Mouse (Mus musculus): ENCODE results near the gene Dexi. TPM values are rescaled to one million over a fixed set of nuclear protein-coding genes. Genes with fewer than 3 reads are reported as not detected.
A peak's percentile ranks its signal among the peaks of the same experiment; 100 is the strongest.

The Dexi gene
- total and polyA plus RNA-seq, 2 experiments: 8.9 to 70.0 TPM

DNA sequence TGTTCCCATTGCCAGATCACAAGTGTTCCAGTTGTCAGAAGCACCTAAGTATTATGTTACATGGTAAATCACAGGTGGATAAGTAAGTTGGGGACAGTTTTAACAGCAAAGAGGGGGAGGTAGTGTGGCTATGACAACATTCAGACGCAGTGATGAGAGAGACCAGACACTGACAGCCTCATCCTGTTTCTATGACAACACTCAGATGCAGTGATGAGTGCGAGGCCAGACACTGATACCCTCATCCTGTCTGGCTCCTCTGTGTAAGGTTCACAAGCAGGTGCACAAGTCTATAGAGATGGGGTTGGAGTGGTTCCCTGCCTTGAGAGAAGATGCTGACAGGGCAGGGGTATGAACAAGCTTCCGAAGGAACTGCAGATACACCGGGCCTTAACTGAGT lies 24.3 kb upstream of the Dexi start:
- WGBS: 95% methylated on average over 4 of the region's 4 CpGs
- Histone ChIP-seq H3K4me3 (ENCODE audit: insufficient read depth, low read depth, low read length) (no peak overlapping the region), H3K27me3 (ENCODE audit: control insufficient read depth, insufficient read depth, low read length) (no peaks in the 10 kb centered on the region), H3K79me2 (ENCODE audit: control insufficient read depth, insufficient read depth, low read length) (no peaks in the 10 kb centered on the region), H3K27ac (replicated peaks; ENCODE audit: insufficient read depth, low read depth, low read length) (no peak overlapping the region), H3K36me3 (ENCODE audit: control insufficient read depth, insufficient read depth, low read length) (peaks cover 13% of the 10 kb centered on the region; the same call in 1 of the 2 replicates), H3K9ac (ENCODE audit: low read depth, low read length) (no peak overlapping the region), H3K4me1 (ENCODE audit: control insufficient read depth, insufficient read depth, low read length) (no peaks in the 10 kb centered on the region)
- no peak for DNase-seq (ENCODE audit: extremely low read depth, low read depth, low spot score)
- no peak for TF ChIP-seq POLR2A (IDR thresholded peaks at IDR 0.05; ENCODE audit: extremely low read depth, insufficient read depth, low read length)
- TF ChIP-seq CTCF (IDR thresholded peaks at IDR 0.05; ENCODE audit: low read depth, low read length): no peak

DNA sequence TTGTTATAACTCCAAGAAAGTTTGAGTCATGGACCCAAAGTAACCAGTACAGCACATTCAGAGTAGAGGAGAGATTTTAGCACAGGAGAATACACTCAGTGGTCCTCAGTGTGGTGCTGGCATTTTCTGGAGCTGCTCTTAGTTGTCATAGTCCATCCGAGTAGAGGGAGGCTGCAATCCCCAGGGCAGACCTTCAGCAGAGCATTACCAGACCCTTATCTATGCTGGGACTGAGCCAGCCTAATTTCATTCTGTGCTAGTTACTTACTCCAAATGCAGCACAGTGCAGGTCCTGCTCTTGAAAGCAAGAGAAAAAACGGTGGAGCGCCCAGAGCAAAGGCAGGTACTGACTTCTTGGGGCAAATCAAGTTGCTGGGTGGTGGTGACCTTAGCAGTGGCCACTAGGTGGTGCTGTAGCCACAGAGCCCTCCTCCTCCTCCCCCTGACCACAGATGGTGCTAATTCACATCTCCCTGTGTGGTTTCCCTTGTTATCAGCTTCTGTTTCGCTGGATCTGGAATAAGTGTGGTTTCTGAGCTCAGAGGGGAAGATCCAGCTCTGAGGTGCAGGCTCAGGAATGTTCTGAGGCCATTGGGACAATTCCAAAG lies 22.5 kb upstream of the Dexi start:
- Histone ChIP-seq H3K4me1 (ENCODE audit: control insufficient read depth, insufficient read depth, low read length) (no peaks in the 10 kb centered on the region), H3K9ac (ENCODE audit: low read depth, low read length) (no peak overlapping the region), H3K27me3 (ENCODE audit: control insufficient read depth, insufficient read depth, low read length) (no peaks in the 10 kb centered on the region), H3K36me3 (ENCODE audit: control insufficient read depth, insufficient read depth, low read length) (peaks cover 9% of the 10 kb centered on the region), H3K79me2 (ENCODE audit: control insufficient read depth, insufficient read depth, low read length) (no peaks in the 10 kb centered on the region), H3K27ac (replicated peaks; ENCODE audit: insufficient read depth, low read depth, low read length) (no peak overlapping the region), H3K4me3 (ENCODE audit: insufficient read depth, low read depth, low read length) (no peak overlapping the region)
- 50% methylated on average over 4 of the region's 4 CpGs for WGBS
- DNase-seq (ENCODE audit: extremely low read depth, low read depth, low spot score): peak; percentile 33
- TF ChIP-seq POLR2A (IDR thresholded peaks at IDR 0.05; ENCODE audit: extremely low read depth, insufficient read depth, low read length): no peak
- peak; percentile 97 for TF ChIP-seq CTCF (IDR thresholded peaks at IDR 0.05; ENCODE audit: low read depth, low read length)

DNA sequence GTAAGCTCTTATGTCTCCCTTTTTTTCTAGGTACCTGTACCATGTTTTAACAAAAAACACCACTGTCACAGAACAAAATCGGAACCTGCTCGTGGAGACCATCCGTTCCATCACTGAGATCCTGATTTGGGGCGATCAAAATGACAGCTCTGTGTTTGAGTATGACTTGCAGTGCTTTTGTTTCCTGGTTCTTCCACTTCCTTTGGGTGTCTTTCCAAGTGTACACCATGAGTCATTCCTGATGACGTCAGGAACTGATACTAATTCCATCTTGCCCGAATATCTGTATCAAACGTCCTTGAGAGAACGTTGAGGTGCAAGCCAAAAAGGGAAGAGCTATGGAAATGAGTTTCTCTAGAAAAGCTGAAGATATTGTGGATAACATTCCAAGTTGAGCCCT lies 17.1 kb upstream of the Dexi start:
- Histone ChIP-seq H3K27ac (replicated peaks; ENCODE audit: insufficient read depth, low read depth, low read length) (no peak overlapping the region), H3K4me1 (ENCODE audit: control insufficient read depth, insufficient read depth, low read length) (0 out of 2 replicates have a peak, but pooled peaks cover 2% of the 10 kb centered on the region), H3K36me3 (ENCODE audit: control insufficient read depth, insufficient read depth, low read length) (peaks cover 14% of the 10 kb centered on the region), H3K4me3 (ENCODE audit: insufficient read depth, low read depth, low read length) (no peak overlapping the region), H3K79me2 (ENCODE audit: control insufficient read depth, insufficient read depth, low read length) (no peaks in the 10 kb centered on the region), H3K9ac (ENCODE audit: low read depth, low read length) (no peak overlapping the region), H3K27me3 (ENCODE audit: control insufficient read depth, insufficient read depth, low read length) (no peaks in the 10 kb centered on the region)
- no peak for DNase-seq (ENCODE audit: extremely low read depth, low read depth, low spot score)
- 78% methylated on average over 8 of the region's 8 CpGs for WGBS
- TF ChIP-seq CTCF (IDR thresholded peaks at IDR 0.05; ENCODE audit: low read depth, low read length) (no peak), POLR2A (IDR thresholded peaks at IDR 0.05; ENCODE audit: extremely low read depth, insufficient read depth, low read length) (no peak)

DNA sequence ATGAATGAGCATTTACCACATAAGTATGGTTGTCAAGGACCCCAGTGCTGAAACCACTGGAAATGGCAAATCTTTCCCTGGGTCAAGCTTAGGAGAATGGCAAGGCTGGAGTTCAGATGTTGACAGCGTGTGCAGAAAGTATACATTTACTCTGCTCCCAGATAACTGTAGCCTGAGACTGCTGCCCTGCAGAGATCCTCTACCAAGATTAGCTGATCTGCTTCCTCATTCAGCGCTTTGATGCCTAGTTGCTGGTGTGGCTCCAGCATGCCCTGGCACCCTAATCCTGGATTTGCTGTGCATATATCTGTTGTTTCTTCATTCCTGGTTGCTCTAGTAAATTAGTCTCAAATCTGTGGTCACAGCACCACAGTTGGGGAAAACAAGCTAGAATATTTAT lies 11.0 kb upstream of the Dexi start:
- Histone ChIP-seq H3K9ac (ENCODE audit: low read depth, low read length) (no peak overlapping the region), H3K36me3 (ENCODE audit: control insufficient read depth, insufficient read depth, low read length) (no peaks in the 10 kb centered on the region), H3K79me2 (ENCODE audit: control insufficient read depth, insufficient read depth, low read length) (peaks cover 27% of the 10 kb centered on the region), H3K27me3 (ENCODE audit: control insufficient read depth, insufficient read depth, low read length) (no peaks in the 10 kb centered on the region), H3K27ac (replicated peaks; ENCODE audit: insufficient read depth, low read depth, low read length) (no peak overlapping the region), H3K4me3 (ENCODE audit: insufficient read depth, low read depth, low read length) (no peak overlapping the region), H3K4me1 (ENCODE audit: control insufficient read depth, insufficient read depth, low read length) (0 out of 2 replicates have a peak, but pooled peaks cover 2% of the 10 kb centered on the region)
- 86% methylated on average over 2 of the region's 2 CpGs for WGBS
- TF ChIP-seq POLR2A (IDR thresholded peaks at IDR 0.05; ENCODE audit: extremely low read depth, insufficient read depth, low read length) (no peak), CTCF (IDR thresholded peaks at IDR 0.05; ENCODE audit: low read depth, low read length) (no peak)
- DNase-seq (ENCODE audit: extremely low read depth, low read depth, low spot score): no peak

DNA sequence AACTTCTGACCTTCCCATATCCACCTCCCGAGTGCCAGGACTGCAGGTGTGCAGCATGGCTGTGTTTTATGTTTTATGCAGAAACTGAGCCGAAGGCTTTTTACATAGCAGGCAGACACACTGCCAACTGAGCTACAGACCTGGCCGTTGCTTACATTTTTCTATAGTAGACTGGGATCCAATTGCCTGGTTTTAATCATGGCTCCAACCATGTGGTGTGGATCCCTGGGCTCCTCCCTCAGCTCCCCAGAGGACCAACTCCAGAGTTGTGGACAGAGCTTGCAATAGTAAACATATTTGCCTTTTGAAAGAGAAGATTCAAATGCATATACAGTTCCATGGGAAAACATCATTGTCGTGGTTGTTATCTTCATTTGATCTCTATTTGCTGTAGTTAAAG lies 8.7 kb upstream of the Dexi start:
- Histone ChIP-seq H3K27ac (replicated peaks; ENCODE audit: insufficient read depth, low read depth, low read length) (no peak overlapping the region), H3K79me2 (ENCODE audit: control insufficient read depth, insufficient read depth, low read length) (peaks cover 41% of the 10 kb centered on the region), H3K27me3 (ENCODE audit: control insufficient read depth, insufficient read depth, low read length) (no peaks in the 10 kb centered on the region), H3K9ac (ENCODE audit: low read depth, low read length) (no peak overlapping the region), H3K36me3 (ENCODE audit: control insufficient read depth, insufficient read depth, low read length) (no peaks in the 10 kb centered on the region), H3K4me3 (ENCODE audit: insufficient read depth, low read depth, low read length) (no peak overlapping the region), H3K4me1 (ENCODE audit: control insufficient read depth, insufficient read depth, low read length) (no peaks in the 10 kb centered on the region)
- TF ChIP-seq CTCF (IDR thresholded peaks at IDR 0.05; ENCODE audit: low read depth, low read length) (no peak), POLR2A (IDR thresholded peaks at IDR 0.05; ENCODE audit: extremely low read depth, insufficient read depth, low read length) (no peak)
- no peak for DNase-seq (ENCODE audit: extremely low read depth, low read depth, low spot score)
- 70% methylated on average over 4 of the region's 4 CpGs for WGBS

DNA sequence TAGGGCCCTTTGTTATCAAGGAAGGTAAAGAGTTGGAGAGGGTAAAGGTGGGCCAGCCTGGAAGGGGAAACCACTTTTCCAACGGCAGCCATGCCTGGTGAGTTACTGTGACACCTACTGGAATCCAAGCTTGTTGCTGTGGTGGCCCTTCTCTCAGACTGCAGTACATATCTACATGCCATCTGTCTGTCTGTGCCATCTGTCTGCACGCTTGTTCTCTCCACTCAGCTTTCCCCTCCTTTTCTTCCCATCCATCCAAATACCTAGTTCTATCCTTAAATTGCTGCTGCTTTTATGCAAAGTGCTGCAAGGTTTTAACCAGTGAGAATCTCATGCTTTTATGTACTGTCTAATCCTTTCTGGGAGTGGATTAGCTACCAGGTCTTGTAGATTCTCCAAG lies 6.7 kb upstream of the Dexi start:
- WGBS: 83% methylated on average over 2 of the region's 2 CpGs
- H3K79me2 ChIP-seq (ENCODE audit: control insufficient read depth, insufficient read depth, low read length): peaks cover 52% of the 10 kb centered on the region
- H3K9ac ChIP-seq (ENCODE audit: low read depth, low read length): no peak overlapping the region
- no peaks in the 10 kb centered on the region for H3K36me3 ChIP-seq (ENCODE audit: control insufficient read depth, insufficient read depth, low read length)
- H3K4me1 ChIP-seq (ENCODE audit: control insufficient read depth, insufficient read depth, low read length): peaks cover 4% of the 10 kb centered on the region; the same call in 1 of the 2 replicates
- H3K4me3 ChIP-seq (ENCODE audit: insufficient read depth, low read depth, low read length): no peak overlapping the region
- no peaks in the 10 kb centered on the region for H3K27me3 ChIP-seq (ENCODE audit: control insufficient read depth, insufficient read depth, low read length)
- TF ChIP-seq CTCF (IDR thresholded peaks at IDR 0.05; ENCODE audit: low read depth, low read length) (no peak), POLR2A (IDR thresholded peaks at IDR 0.05; ENCODE audit: extremely low read depth, insufficient read depth, low read length) (no peak)
- no peak for DNase-seq (ENCODE audit: extremely low read depth, low read depth, low spot score)
- no peak overlapping the region for H3K27ac ChIP-seq (replicated peaks; ENCODE audit: insufficient read depth, low read depth, low read length)
